Mouse (Mus musculus) cerebellum, adult 8-10 months (tissue): ENCODE data around the gene Lyz2.
"Not testable (repeated sequence)": the region's sequence is repeated elsewhere in the genome, so short reads cannot be mapped to it uniquely, and the experiment has no call there.

Experiments
- DNase-seq: peaks from one replicate; pipeline ENCODE4 v3.0.0; 2022

Gene Lyz2

GRCm38 (mm10) chr10:117284578-117285520 is 2.7 kb upstream of the Lyz2 start:
- no peak for DNase-seq

GRCm38 (mm10) chr10:117283871-117284577 is 1.9 kb upstream of the Lyz2 start:
- DNase-seq, result no peak

- not testable (repeated sequence) for DNase-seq
Observed at GRCm38 (mm10) chr10:117283196-117283595, 1.1 kb upstream of the Lyz2 start.

GRCm38 (mm10) chr10:117282551-117282950 is 430 bp upstream of the Lyz2 start:
- DNase-seq, result no peak

GRCm38 (mm10) chr10:117281381-117281920 is 670 bp downstream of the Lyz2 start:
- DNase-seq, result no peak

GRCm38 (mm10) chr10:117280000-117280399 is 2.1 kb downstream of the Lyz2 start:
- DNase-seq, result no peak

GRCm38 (mm10) chr10:117278510-117278909 is 3.6 kb downstream of the Lyz2 start:
- not testable (repeated sequence) for DNase-seq

GRCm38 (mm10) chr10:117277779-117278178 is 4.3 kb downstream of the Lyz2 start:
- DNase-seq, result not testable (repeated sequence)

GRCm38 (mm10) chr10:117275681-117276369 is 6.3 kb downstream of the Lyz2 start:
- DNase-seq, result no peak

GRCm38 (mm10) chr10:117274645-117275044 is 7.5 kb downstream of the Lyz2 start:
- not testable (repeated sequence) for DNase-seq

GRCm38 (mm10) chr10:117272023-117272422 is 10.1 kb downstream of the Lyz2 start:
- DNase-seq, result no peak

GRCm38 (mm10) chr10:117259870-117260269 is 22.3 kb downstream of the Lyz2 start:
- no peak for DNase-seq

GRCm38 (mm10) chr10:117238603-117239002 is 43.5 kb downstream of the Lyz2 start, which contains the start of gene 9530003J23Rik:
9530003J23Rik (minus strand) TSS chr10:117238703.
- DNase-seq, result no peak

- no peak for DNase-seq
Observed at GRCm38 (mm10) chr10:117235866-117236265, 46.3 kb downstream of the Lyz2 start.

- DNase-seq, result no peak
Observed at GRCm38 (mm10) chr10:117234825-117235224, 47.3 kb downstream of the Lyz2 start.

GRCm38 (mm10) chr10:117229826-117230225 is 52.3 kb downstream of the Lyz2 start:
- no peak for DNase-seq
